Mouse (Mus musculus): ENCODE measurements around the gene Vmn2r112.
"Not testable (repeated sequence)": the region's sequence is repeated elsewhere in the genome, so short reads cannot be mapped to it uniquely, and the experiment has no call there.

The Vmn2r112 gene

GRCm38 (mm10) chr17:22600651-22601050 lies at the start of gene Vmn2r112:
Gene Vmn2r112 (plus strand): TSS chr17:22600951.
- DNase-seq, result not testable (repeated sequence)

- DNase-seq, result not testable (repeated sequence)
Measured at GRCm38 (mm10) chr17:22573382-22573781, 27.4 kb upstream of the Vmn2r112 start, which contains the start of gene Vmn2r111. Gene Vmn2r111 (minus strand): TSS chr17:22573482.

GRCm38 (mm10) chr17:22630646-22631045 lies 29.9 kb downstream of the Vmn2r112 start:
- no peak for DNase-seq
